Mouse (Mus musculus): Measurements from ENCODE around the gene Ppp1r21.

GRCm38 (mm10) chr17:88574811-88575210 lies 44.9 kb downstream of the Ppp1r21 start:
- no peak for TF ChIP-seq POLR2A (IDR thresholded peaks at IDR 0.05; ENCODE audit: low read depth, low read length)
- no peak for TF ChIP-seq CTCF (conservative IDR thresholded peaks at IDR 0.05; ENCODE audit: insufficient read depth, insufficient read length, low read depth, low read length)
